Mouse (Mus musculus): ENCODE measurements around the gene Nfu1.

The Nfu1 gene

GRCm38 (mm10) chr6:87008887-87009286, at the start of gene Nfu1:
Gene Nfu1 (plus strand): TSS chr6:87009236.
- DNase-seq (ENCODE audit: low read depth, low spot score) = no peak

DNA sequence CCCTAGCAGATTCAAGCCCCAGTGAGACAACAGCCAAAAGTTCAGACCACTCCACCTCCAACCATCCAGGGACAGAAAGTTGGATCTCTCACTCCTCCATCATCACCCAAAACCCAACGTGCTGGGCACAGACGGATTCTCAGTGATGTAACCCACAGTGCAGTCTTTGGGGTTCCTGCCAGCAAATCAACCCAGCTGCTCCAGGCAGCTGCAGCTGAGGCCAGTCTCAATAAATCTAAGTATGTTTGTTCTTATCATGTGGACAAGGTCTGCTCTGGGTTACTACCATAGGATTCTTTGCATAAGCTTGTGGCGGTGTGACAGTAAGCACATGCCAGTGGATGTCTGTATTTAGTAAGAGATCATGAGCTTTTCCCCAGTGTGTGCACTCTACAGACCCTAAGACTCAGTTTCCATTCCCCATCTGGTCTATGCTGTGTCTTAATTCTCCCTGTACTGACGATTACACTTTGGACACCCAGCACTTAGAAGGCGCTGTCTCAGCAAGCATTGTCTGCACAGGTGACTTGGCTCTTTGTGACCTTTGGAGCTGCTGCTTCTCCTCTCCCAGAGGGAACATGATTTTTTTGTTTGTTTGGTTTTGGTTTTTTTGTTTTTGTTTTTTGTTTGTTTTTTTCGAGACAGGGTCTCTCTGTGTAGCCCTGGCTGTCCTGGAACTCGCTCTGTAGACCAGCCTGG, 44.9 kb upstream of the Nfu1 start:
- DNase-seq (ENCODE audit: low read depth, low spot score) = no peak

GRCm38 (mm10) chr6:86967166-86967565, 41.9 kb upstream of the Nfu1 start:
- DNase-seq (ENCODE audit: low read depth, low spot score) = no peak

GRCm38 (mm10) chr6:86973956-86974355, 35.1 kb upstream of the Nfu1 start:
- no peak for DNase-seq (ENCODE audit: low read depth, low spot score)

GRCm38 (mm10) chr6:86978156-86978908, 30.7 kb upstream of the Nfu1 start:
- DNase-seq (ENCODE audit: low read depth, low spot score) = no peak

GRCm38 (mm10) chr6:86978909-86979265, 30.1 kb upstream of the Nfu1 start:
- no peak for DNase-seq (ENCODE audit: low read depth, low spot score)

DNA sequence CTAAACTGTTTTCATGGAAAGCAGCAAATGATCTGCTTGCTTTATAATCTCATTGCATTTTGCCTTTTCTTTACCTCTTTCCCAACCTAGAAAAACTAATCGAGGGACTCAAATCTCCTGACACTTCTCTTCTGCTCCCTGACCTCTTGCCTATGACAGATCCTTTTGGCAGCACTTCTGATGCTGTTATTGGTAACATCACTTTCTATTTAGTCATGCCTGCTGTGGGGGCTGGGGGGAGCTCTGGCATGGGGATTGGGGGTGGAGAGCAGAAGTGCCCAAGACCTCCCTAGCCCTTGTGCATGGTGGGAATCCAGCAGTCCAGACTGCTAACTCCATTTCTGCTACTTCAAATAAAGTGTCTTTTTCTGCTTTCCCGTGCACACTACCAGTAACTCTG, 27.8 kb upstream of the Nfu1 start:
- DNase-seq (ENCODE audit: low read depth, low spot score) = no peak

DNA sequence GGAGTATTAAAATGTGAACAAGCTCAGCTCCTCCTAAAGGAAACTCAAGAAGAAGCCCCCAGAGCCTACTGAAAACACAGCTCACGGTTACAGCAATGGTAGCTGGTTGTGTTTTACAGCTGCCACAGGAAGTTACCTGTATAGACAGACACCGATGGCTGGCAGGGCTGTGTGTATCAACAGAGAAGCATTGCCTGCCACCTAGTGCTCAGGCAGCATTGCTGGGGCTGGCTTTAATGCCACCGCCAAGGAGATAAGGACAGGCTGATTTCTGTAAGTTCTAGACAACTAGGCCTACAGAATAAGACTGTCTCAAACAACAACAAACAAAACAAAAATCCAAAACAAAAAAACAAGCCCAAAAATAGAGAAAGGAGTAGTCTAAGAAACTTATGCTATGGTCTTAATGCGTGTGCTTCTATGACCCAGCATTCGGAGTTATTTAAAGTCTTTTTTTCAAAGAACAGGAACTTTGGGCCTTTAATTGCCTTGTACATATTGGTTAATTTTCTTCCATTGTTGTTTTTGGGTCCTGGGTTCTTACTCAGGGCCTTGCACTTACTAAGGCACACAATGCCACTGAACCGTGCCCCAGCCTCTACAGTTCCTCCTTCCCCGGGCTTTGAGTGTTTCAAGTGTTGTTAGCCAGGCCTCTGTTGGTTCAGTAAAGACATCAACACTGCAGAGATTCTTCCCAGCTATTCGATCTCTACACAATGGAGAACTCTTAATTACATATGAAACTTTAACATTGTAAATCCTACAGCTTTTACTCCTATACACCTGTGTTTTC, 23.5 kb upstream of the Nfu1 start:
- DNase-seq (ENCODE audit: low read depth, low spot score) = no peak

- no peak for DNase-seq (ENCODE audit: low read depth, low spot score)
These were observed 19.5 kb upstream of the Nfu1 start for GRCm38 (mm10) chr6:86989576-86989975.

GRCm38 (mm10) chr6:86991041-86991440, 18.0 kb upstream of the Nfu1 start:
- no peak for DNase-seq (ENCODE audit: low read depth, low spot score)

- no peak for DNase-seq (ENCODE audit: low read depth, low spot score)
These were observed 16.7 kb upstream of the Nfu1 start for GRCm38 (mm10) chr6:86992349-86992748.

DNA sequence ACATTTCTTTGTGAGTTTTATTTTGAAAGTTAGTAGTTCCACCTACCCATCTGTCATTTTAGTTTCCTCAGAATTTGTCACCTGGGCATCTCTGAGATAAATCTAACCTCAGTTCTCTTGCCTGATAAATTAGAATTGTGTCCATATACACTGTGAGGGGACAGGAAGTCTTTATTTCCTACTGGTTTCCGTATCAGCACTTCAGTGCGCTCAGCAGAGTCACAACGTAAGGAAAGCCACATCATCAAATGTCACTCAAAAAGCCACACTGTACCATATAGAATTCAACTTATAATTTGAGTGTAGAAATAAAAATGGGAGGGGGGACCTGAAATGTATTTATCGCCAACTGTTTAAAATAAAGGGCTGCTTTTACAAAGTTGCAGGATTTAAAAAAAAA, 14.8 kb upstream of the Nfu1 start:
- DNase-seq (ENCODE audit: low read depth, low spot score) = no peak

DNA sequence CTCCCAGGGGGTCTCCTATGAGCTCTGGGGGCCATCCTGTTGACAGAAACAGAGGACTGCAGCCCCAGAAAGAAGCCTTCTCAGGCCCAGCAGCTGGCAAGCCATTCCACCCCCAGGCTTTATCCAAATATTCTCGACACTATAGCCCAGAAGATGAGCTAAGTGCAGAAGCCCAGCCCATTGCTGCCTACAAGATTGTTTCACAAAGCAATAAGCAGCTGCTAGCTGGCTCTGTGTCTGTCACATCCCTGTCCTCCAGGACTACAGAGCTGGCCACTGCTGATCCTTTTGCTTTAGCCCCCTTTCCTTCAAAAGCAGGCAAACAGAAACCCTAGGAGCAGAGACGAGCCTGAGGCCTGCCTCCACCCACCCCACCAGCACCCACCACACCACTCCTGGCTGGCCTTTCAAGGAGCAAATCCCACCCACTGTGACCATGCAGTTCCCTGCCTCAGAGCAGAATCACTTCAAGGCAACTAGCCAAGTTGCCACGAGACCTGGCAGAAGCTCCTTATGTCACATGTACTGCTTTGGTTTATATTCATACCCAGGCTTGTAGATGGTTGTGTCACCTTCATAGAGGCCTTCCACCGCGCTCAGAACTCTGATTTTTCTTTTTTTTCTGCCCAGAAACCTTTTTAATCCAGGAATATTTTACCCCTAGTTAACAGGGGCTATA, 12.3 kb upstream of the Nfu1 start:
- no peak for DNase-seq (ENCODE audit: low read depth, low spot score)

DNA sequence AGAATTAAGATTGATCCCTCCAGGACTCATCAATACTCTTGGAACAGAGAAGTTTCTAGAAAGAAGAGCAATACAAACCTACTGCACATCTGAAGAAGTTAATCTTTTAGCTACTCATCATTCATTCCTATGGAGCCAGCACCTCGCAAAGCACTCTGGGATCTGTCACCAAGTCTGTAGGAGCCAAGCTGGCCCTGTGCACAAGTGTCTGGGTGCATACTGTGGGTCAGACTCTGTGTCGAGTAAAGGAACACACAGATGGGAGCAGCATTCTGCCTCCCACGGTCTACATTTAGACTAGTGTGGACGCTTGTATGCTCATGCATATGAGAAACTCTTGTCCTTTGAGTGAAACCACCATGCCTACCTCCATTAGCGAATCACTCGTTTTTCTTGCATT, 11.7 kb upstream of the Nfu1 start:
- DNase-seq (ENCODE audit: low read depth, low spot score) = no peak

GRCm38 (mm10) chr6:87001995-87002394, 7.0 kb upstream of the Nfu1 start:
- DNase-seq (ENCODE audit: low read depth, low spot score) = no peak

DNA sequence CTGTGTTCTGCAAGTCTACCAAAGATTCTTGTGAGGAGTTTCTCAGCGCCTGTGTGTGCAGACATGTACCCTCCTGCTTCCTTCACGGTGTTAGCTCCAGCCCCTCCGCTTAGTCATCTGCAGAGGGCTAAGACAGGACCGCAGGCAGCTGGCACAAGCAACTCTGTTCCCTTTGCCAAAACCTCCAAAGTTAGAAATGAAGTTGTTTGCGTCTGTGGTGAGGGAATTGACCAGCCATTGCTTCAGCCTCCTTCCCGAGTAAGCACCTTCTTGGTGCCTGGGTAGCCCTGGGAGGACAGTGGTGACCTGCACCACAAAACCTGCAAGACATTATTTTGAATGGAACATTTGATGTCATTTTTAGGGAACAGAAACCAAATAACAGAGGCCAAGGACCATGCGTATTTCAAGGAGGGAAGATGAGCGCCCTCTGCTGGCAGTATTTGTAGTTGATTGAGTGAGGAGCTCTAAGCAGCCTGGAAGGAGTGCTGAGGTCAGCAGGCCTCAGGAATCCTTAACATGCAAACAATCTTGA, 6.4 kb upstream of the Nfu1 start:
- peak; percentile 76 for DNase-seq (ENCODE audit: low read depth, low spot score)

GRCm38 (mm10) chr6:87004099-87004498, 4.9 kb upstream of the Nfu1 start:
- DNase-seq (ENCODE audit: low read depth, low spot score) = no peak

DNA sequence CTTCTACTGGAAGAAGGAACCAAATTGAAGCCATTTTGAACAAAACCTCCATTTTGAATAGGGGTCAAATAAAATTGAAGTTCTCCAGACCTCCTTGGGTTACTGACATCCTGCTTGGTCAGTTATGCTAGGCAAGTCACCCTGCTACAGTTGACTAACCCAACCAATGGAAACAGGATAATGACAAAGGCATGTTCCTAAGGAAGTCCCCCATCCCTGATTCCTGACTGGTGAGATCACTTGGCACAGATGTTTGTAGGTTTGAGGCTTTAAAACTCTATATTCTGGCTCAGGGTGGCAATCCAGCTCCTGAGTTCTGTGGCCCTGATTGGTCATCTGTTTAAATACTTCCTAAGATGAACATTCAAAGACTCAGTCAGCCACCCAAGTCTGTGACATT, 3.5 kb upstream of the Nfu1 start:
- DNase-seq (ENCODE audit: low read depth, low spot score) = no peak

- peak; percentile 94 for DNase-seq (ENCODE audit: low read depth, low spot score)
These were observed 774 bp downstream of the Nfu1 start for GRCm38 (mm10) chr6:87009692-87010328.

DNA sequence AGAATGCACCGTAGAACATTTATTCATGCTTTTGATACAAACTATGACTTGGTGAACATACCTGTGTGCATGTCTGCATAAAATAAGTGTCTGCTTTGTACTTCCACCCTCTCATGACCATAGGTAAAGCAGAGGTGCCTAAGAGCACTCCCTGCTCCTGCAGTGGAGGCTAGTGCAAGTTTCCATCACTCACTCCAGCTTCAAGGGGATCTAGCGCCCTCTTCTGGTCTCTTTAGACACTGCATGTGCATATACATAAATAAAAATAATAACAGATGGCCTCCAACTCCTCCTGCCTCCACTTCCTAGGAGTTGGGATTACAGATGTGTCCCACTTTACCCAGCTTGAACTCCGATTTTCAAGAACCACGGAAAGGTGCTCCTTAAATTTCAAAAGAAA, 7.9 kb downstream of the Nfu1 start:
- peak; percentile 69 for DNase-seq (ENCODE audit: low read depth, low spot score)

GRCm38 (mm10) chr6:87018874-87019273, 9.8 kb downstream of the Nfu1 start:
- DNase-seq (ENCODE audit: low read depth, low spot score) = no peak

Measured in CD4-positive helper T cell, adult 2 months (primary cell).